Mouse (Mus musculus) CH12.LX (cell line): ENCODE measurements around the gene Syce3. TPM values are rescaled to one million over a fixed set of nuclear protein-coding genes. Genes with fewer than 3 reads are reported as not detected.

Experiments used
- DNase-seq: peaks from one replicate; pipeline ENCODE4 v3.0.0-alpha.2; 2013; ENCODE audit errors: extremely low read depth
- H3K27ac ChIP-seq: 2 replicates; pipeline ENCODE4 v1.5.1; 2012; ENCODE audit warnings: low read depth, mild to moderate bottlenecking, control low read depth, moderate library complexity; ENCODE audit not compliant: insufficient read depth
- H3K27me3 ChIP-seq: replicated peaks from 2 replicates; pipeline ENCODE3; 2012; ENCODE audit warnings: inconsistent platforms
- H3K36me3 ChIP-seq, 2 experiments: replicated peaks in 1 of 2; 2 replicates each; pipeline versions ENCODE3 to v1.6.1; 2012; ENCODE audit warnings: inconsistent platforms in 1 of 2, low read length in 1 of 2, mild to moderate bottlenecking in 1 of 2, mixed read lengths in 1 of 2, moderate library complexity in 1 of 2; ENCODE audit not compliant: control insufficient read depth in 1 of 2, insufficient read depth in 1 of 2
- H3K4me1 ChIP-seq, 2 experiments: 2 replicates each; pipeline ENCODE4 v1.6.1; 2012; ENCODE audit warnings: inconsistent platforms in 1 of 2, moderate library complexity in 1 of 2; ENCODE audit not compliant: insufficient read depth in 2 of 2, control insufficient read depth in 1 of 2
- H3K4me2 ChIP-seq: 2 replicates; pipeline ENCODE4 v1.6.1; 2012; ENCODE audit warnings: low read depth, mild to moderate bottlenecking, control low read depth; ENCODE audit not compliant: poor library complexity, insufficient read depth, severe bottlenecking
- H3K4me3 ChIP-seq, 3 experiments: fragments of 150-350 bp in 1 of 3; sonication (generic) in 1 of 3; replicated peaks in 1 of 3; 2 replicates each; pipeline versions ENCODE3 to v1.5.1; 2011 to 2012; ENCODE audit warnings: low read depth in 2 of 3, low read length in 2 of 3, mild to moderate bottlenecking in 2 of 3, moderate library complexity in 2 of 3, control low read depth in 1 of 3, improper control_type of control experiment in 1 of 3, inconsistent platforms in 1 of 3, mixed read lengths in 1 of 3; ENCODE audit not compliant: poor library complexity in 1 of 3
- H3K79me2 ChIP-seq: replicated peaks from 2 replicates; pipeline ENCODE4 v1.6.1; 2012; ENCODE audit warnings: mild to moderate bottlenecking, moderate library complexity; ENCODE audit not compliant: control insufficient read depth, poor library complexity, insufficient read depth, severe bottlenecking; ENCODE audit errors: extremely low read depth
- H3K9ac ChIP-seq: 2 replicates; pipeline ENCODE4 v1.6.1; 2012; ENCODE audit warnings: low read depth, mild to moderate bottlenecking, control low read depth, moderate library complexity; ENCODE audit not compliant: insufficient read depth
- H3K9me3 ChIP-seq: replicated peaks from 2 replicates; pipeline ENCODE3; 2012; ENCODE audit warnings: low read length, inconsistent platforms, mixed read lengths
- BHLHE40 ChIP-seq: IDR thresholded peaks from 2 replicates; pipeline ENCODE4 v1.6.1; 2011; ENCODE audit warnings: mild to moderate bottlenecking, low read depth, low read length, improper control_type of control experiment
- CHD1 ChIP-seq: IDR thresholded peaks from 2 replicates; pipeline ENCODE4 v1.6.1; 2012; ENCODE audit warnings: low read depth, low read length, improper control_type of control experiment, inconsistent platforms
- CTCF ChIP-seq, 2 experiments: IDR thresholded peaks in 1 of 2; conservative IDR thresholded peaks in 1 of 2; 2 replicates each; pipeline ENCODE4 v1.5.1; 2011 to 2012; ENCODE audit warnings: low read depth in 2 of 2, low read length in 2 of 2, improper control_type of control experiment in 1 of 2, inconsistent platforms in 1 of 2, mild to moderate bottlenecking in 1 of 2, moderate library complexity in 1 of 2
- ETS1 ChIP-seq: conservative IDR thresholded peaks from 2 replicates; pipeline ENCODE4 v1.6.1; 2012; ENCODE audit warnings: low read depth, mild to moderate bottlenecking, inconsistent platforms, low read length, improper control_type of control experiment, moderate library complexity
- GABPA ChIP-seq: IDR thresholded peaks from 2 replicates; pipeline ENCODE4 v1.6.1; 2012; ENCODE audit warnings: low read depth, low read length, improper control_type of control experiment, inconsistent platforms; ENCODE audit not compliant: insufficient replicate concordance
- HCFC1 ChIP-seq: IDR thresholded peaks from 2 replicates; pipeline ENCODE4 v1.6.1; 2012; ENCODE audit warnings: low read depth, mild to moderate bottlenecking, inconsistent platforms, low read length, improper control_type of control experiment
- IRF4 ChIP-seq: IDR thresholded peaks from 2 replicates; pipeline ENCODE4 v1.6.1; 2014; ENCODE audit warnings: low read depth, mild to moderate bottlenecking, inconsistent platforms, low read length, improper control_type of control experiment
- JUND ChIP-seq: conservative IDR thresholded peaks from 2 replicates; pipeline ENCODE4 v1.6.1; 2011; ENCODE audit warnings: low read depth, low read length, improper control_type of control experiment
- MAFK ChIP-seq: IDR thresholded peaks from 2 replicates; pipeline ENCODE4 v1.6.1; 2011; ENCODE audit warnings: low read length, improper control_type of control experiment; ENCODE audit not compliant: insufficient replicate concordance
- MYC ChIP-seq: IDR thresholded peaks from 2 replicates; pipeline ENCODE4 v1.6.1; 2011; ENCODE audit warnings: low read depth, mild to moderate bottlenecking, improper control_type of control experiment, low read length
- NELFE ChIP-seq: IDR thresholded peaks from 2 replicates; pipeline ENCODE4 v1.6.1; 2011; ENCODE audit warnings: low read depth, low read length, improper control_type of control experiment
- POLR2AphosphoS2 ChIP-seq: IDR thresholded peaks from 2 replicates; pipeline ENCODE4 v1.6.1; 2011; ENCODE audit warnings: low read depth, low read length, improper control_type of control experiment
- RAD21 ChIP-seq: IDR thresholded peaks from 2 replicates; pipeline ENCODE4 v1.6.1; 2011; ENCODE audit warnings: low read depth, mild to moderate bottlenecking, low read length, improper control_type of control experiment, moderate library complexity
- RCOR1 ChIP-seq: conservative IDR thresholded peaks from 2 replicates; pipeline ENCODE4 v1.6.1; 2012; ENCODE audit warnings: low read depth, mild to moderate bottlenecking, inconsistent platforms, low read length, improper control_type of control experiment
- SMC3 ChIP-seq: IDR thresholded peaks from 2 replicates; pipeline ENCODE4 v1.6.1; 2011; ENCODE audit warnings: low read depth, low read length, improper control_type of control experiment
- TBP ChIP-seq: conservative IDR thresholded peaks from 2 replicates; pipeline ENCODE4 v1.6.1; 2011; ENCODE audit warnings: low read depth, low read length, improper control_type of control experiment
- TCF12 ChIP-seq: IDR thresholded peaks from 2 replicates; pipeline ENCODE4 v1.6.1; 2014; ENCODE audit warnings: low read depth, mild to moderate bottlenecking, inconsistent platforms, low read length, improper control_type of control experiment
- USF1 ChIP-seq: IDR thresholded peaks from 2 replicates; pipeline ENCODE4 v1.6.1; 2014; ENCODE audit warnings: low read depth, mild to moderate bottlenecking, inconsistent platforms, low read length, improper control_type of control experiment
- USF2 ChIP-seq: conservative IDR thresholded peaks from 2 replicates; pipeline ENCODE4 v1.6.1; 2011; ENCODE audit warnings: low read depth, low read length, improper control_type of control experiment
- ZNF384 ChIP-seq: IDR thresholded peaks from 2 replicates; pipeline ENCODE4 v1.6.1; 2012; ENCODE audit warnings: low read depth, low read length, improper control_type of control experiment, inconsistent platforms
- dilution Hi-C: fragments of 300-500 bp; cut with MboI; formaldehyde crosslinking; loops from 2 replicates; pipeline ENCODE4 v1.14.3; 2020; ENCODE audit warnings: low sequenced_read_pairs; ENCODE audit not compliant: extremely low pct_unique_long_range_greater_than_20kb, extremely low pct_ligation_motif_present
- in situ Hi-C: fragments of 300-500 bp; cut with MboI; formaldehyde crosslinking; loops from 3 replicates; pipeline ENCODE4 v1.14.3; 2019; ENCODE audit warnings: low sequenced_read_pairs, low pct_ligation_motif_present, low pct_unique_long_range_greater_than_20kb, mixed read lengths
- polyA plus RNA-seq: library from polyadenylated mRNA; unstranded; fragments of >175 nt; gene quantifications from 2 replicates; pipeline ENCODE4 v1.2.1, GENCODE M21; 2012; ENCODE audit warnings: low read depth; ENCODE audit not compliant: insufficient read length
- total RNA-seq, 2 experiments: library from RNA; depleted of rRNA; stranded (reverse); fragments of 300-350 nt in 1 of 2; fragments of >200 nt in 1 of 2; gene quantifications; 2 replicates each; pipeline ENCODE4 v1.2.3; 2012 to 2014

Syce3 gene
- total and polyA plus RNA-seq, 3 experiments: not detected

GRCm38 (mm10) chr15:89363051-89363450 is 47.3 kb downstream of the Syce3 start:
- Histone ChIP-seq H3K9ac (no peak overlapping the region), H3K27ac (no peak overlapping the region), H3K4me3 (no peak overlapping the region), H3K79me2 (peaks cover 44% of the 10 kb centered on the region)
- TF ChIP-seq IRF4 (no peak), BHLHE40 (no peak), ETS1 (no peak), GABPA (no peak), TCF12 (no peak), CTCF (conservative IDR thresholded peaks at IDR 0.05 in 1 of 2, IDR thresholded peaks at IDR 0.05 in 1 of 2; ENCODE audit: low read depth in 2 of 2, low read length in 2 of 2) (no peak), SMC3 (no peak), CHD1 (no peak), HCFC1 (no peak), MYC (no peak), USF1 (no peak), RCOR1 (no peak), MAFK (no peak), TBP (no peak), POLR2AphosphoS2 (no peak), RAD21 (no peak)
- TF ChIP-seq, all 38 proteins: peak for 0
- Histone ChIP-seq H3K4me2 (no peak overlapping the region), H3K4me1 (peaks cover 5 to 18% of the 10 kb centered on the region in 2 experiments), H3K36me3 (peaks cover 87 to 97% of the 10 kb centered on the region in 2 experiments), H3K27me3 (no peaks in the 10 kb centered on the region), H3K9me3 (no peaks in the 10 kb centered on the region)
- dilution Hi-C loops (no loop called here), in situ Hi-C loops (loop anchor here (25.0 kb wide), 1 partner anchor 251 kb away; the partner anchor contains the start of gene Tubgcp6)
- no peak for DNase-seq

DNA sequence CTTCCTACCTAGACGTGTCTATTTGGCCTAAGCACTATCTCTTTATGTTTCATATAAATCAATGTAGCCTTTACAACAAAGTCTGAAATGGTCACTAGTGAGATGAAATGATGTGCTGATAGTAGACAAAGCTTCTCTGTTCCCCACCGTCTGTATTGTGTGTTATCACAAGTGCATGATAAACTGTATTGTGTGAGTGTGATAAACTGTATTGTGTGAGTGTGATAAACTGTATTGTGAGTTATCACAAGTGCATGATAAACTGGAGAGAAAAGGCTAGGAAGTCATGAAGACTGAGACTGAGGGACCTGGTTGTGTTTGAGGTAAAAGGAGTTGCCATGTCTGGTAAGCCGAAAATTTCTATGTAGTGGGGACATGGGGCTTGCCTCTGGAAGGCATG is 51.5 kb downstream of the Syce3 start:
- H3K9ac ChIP-seq: no peak overlapping the region
- dilution Hi-C loops: no loop called here
- in situ Hi-C loops: loop anchor here (25.0 kb wide), 1 partner anchor 246 kb away; the partner anchor contains the start of gene Tubgcp6

More for the DNA sequence above, 51.5 kb downstream of the Syce3 start:
- no peak overlapping the region for H3K4me3 ChIP-seq
- no peak overlapping the region for H3K27ac ChIP-seq
- 0 out of 2 replicates have a peak overlapping the region, but pooled peaks have one; percentile 18 for H3K4me2 ChIP-seq
- H3K4me1 ChIP-seq: peaks cover 13 to 38% of the 10 kb centered on the region in 2 experiments
- no peak for DNase-seq
- no peak for TF ChIP-seq GABPA
- no peak for TF ChIP-seq CHD1
- no peak for TF ChIP-seq ZNF384
- TF ChIP-seq JUND: no peak
- no peak for TF ChIP-seq NELFE
- no peak for TF ChIP-seq MYC
- TF ChIP-seq USF2: no peak
- no peak for TF ChIP-seq SMC3
- no peak for TF ChIP-seq POLR2AphosphoS2
- TF ChIP-seq, all 38 proteins: peak for 0
- Histone ChIP-seq H3K79me2 (peaks cover 75% of the 10 kb centered on the region), H3K36me3 (peaks cover 46 to 62% of the 10 kb centered on the region in 2 experiments), H3K9me3 (no peaks in the 10 kb centered on the region), H3K27me3 (no peaks in the 10 kb centered on the region)
